Mouse (Mus musculus): ENCODE measurements around the gene Ankrd6. TPM values are rescaled to one million over a fixed set of nuclear protein-coding genes. Genes with fewer than 3 reads are reported as not detected.

The Ankrd6 gene
- polyA plus RNA-seq, 1 experiment from 2014 or later: 23.0 TPM

- Histone ChIP-seq H3K4me2 (replicated peaks) (peak overlapping the region; percentile 61), H3K9me3 (ENCODE audit: control insufficient read depth, low read length) (no peaks in the 10 kb centered on the region), H3K27ac (peak overlapping the region; percentile 83; the same call in 1 of the 2 replicates), H3K36me3 (replicated peaks; ENCODE audit: control insufficient read depth, insufficient read depth) (no peaks in the 10 kb centered on the region), H3K4me1 (replicated peaks; ENCODE audit: control insufficient read depth, insufficient read depth, low read length) (peaks cover 48% of the 10 kb centered on the region), H3K27me3 (ENCODE audit: control insufficient read depth, insufficient read depth, low read length) (no peaks in the 10 kb centered on the region), H3K4me3 (replicated peaks; ENCODE audit: low read length) (peak overlapping the region; percentile 36), H3K9ac (no peak overlapping the region)
- no peak for DNase-seq (ENCODE audit: low spot score)
- no peak for ATAC-seq (ENCODE audit: low FRiP score)
- WGBS: 66% methylated on average over 15 of the region's 15 CpGs
Observed at GRCm38 (mm10) chr4:32862011-32862750, 88.5 kb downstream of the Ankrd6 start.

- Histone ChIP-seq H3K27me3 (ENCODE audit: control insufficient read depth, insufficient read depth, low read length) (no peaks in the 10 kb centered on the region), H3K4me3 (replicated peaks; ENCODE audit: low read length) (no peak overlapping the region), H3K36me3 (replicated peaks; ENCODE audit: control insufficient read depth, insufficient read depth) (no peaks in the 10 kb centered on the region), H3K4me2 (replicated peaks) (peak overlapping the region; percentile 44), H3K9ac (peak overlapping the region; percentile 38; the same call in 1 of the 2 replicates), H3K9me3 (ENCODE audit: control insufficient read depth, low read length) (no peaks in the 10 kb centered on the region), H3K27ac (peak overlapping the region; percentile 75), H3K4me1 (replicated peaks; ENCODE audit: control insufficient read depth, insufficient read depth, low read length) (peaks cover 48% of the 10 kb centered on the region)
- ATAC-seq (ENCODE audit: low FRiP score) (peak; percentile 67), DNase-seq (ENCODE audit: low spot score) (peak; percentile 72)
- 21% methylated on average over 18 of the region's 18 CpGs for WGBS
Observed at GRCm38 (mm10) chr4:32860184-32860965, 90.3 kb downstream of the Ankrd6 start.

- WGBS: 79% methylated on average over 9 of the region's 9 CpGs
- H3K9ac ChIP-seq: no peak overlapping the region
- DNase-seq (ENCODE audit: low spot score): no peak
- no peak overlapping the region for H3K4me2 ChIP-seq (replicated peaks)
- no peak overlapping the region for H3K4me3 ChIP-seq (replicated peaks; ENCODE audit: low read length)
- H3K27me3 ChIP-seq (ENCODE audit: control insufficient read depth, insufficient read depth, low read length): no peaks in the 10 kb centered on the region
- no peak for ATAC-seq (ENCODE audit: low FRiP score)
- no peaks in the 10 kb centered on the region for H3K9me3 ChIP-seq (ENCODE audit: control insufficient read depth, low read length)
- H3K36me3 ChIP-seq (replicated peaks; ENCODE audit: control insufficient read depth, insufficient read depth): no peaks in the 10 kb centered on the region
- H3K4me1 ChIP-seq (replicated peaks; ENCODE audit: control insufficient read depth, insufficient read depth, low read length): peaks cover 21% of the 10 kb centered on the region
- H3K27ac ChIP-seq: no peak overlapping the region
Observed at GRCm38 (mm10) chr4:32855580-32855979, 95.1 kb downstream of the Ankrd6 start.

GRCm38 (mm10) chr4:32854956-32855355 lies 95.7 kb downstream of the Ankrd6 start:
- 94% methylated on average over 4 of the region's 4 CpGs for WGBS
- H3K36me3 ChIP-seq (replicated peaks; ENCODE audit: control insufficient read depth, insufficient read depth): no peaks in the 10 kb centered on the region
- no peaks in the 10 kb centered on the region for H3K9me3 ChIP-seq (ENCODE audit: control insufficient read depth, low read length)
- DNase-seq (ENCODE audit: low spot score): no peak
- no peaks in the 10 kb centered on the region for H3K27me3 ChIP-seq (ENCODE audit: control insufficient read depth, insufficient read depth, low read length)
- no peak overlapping the region for H3K27ac ChIP-seq
- no peak overlapping the region for H3K4me2 ChIP-seq (replicated peaks)
- peaks cover 16% of the 10 kb centered on the region; the same call in 1 of the 2 replicates for H3K4me1 ChIP-seq (replicated peaks; ENCODE audit: control insufficient read depth, insufficient read depth, low read length)
- H3K4me3 ChIP-seq (replicated peaks; ENCODE audit: low read length): no peak overlapping the region
- ATAC-seq (ENCODE audit: low FRiP score): no peak
- no peak overlapping the region for H3K9ac ChIP-seq

GRCm38 (mm10) chr4:32853609-32854188 lies 96.9 kb downstream of the Ankrd6 start:
- peak; percentile 51; the same call in 1 of the 2 replicates for ATAC-seq (ENCODE audit: low FRiP score)
- Histone ChIP-seq H3K27ac (no peak overlapping the region), H3K36me3 (replicated peaks; ENCODE audit: control insufficient read depth, insufficient read depth) (no peaks in the 10 kb centered on the region), H3K27me3 (ENCODE audit: control insufficient read depth, insufficient read depth, low read length) (no peaks in the 10 kb centered on the region), H3K4me3 (replicated peaks; ENCODE audit: low read length) (no peak overlapping the region), H3K4me1 (replicated peaks; ENCODE audit: control insufficient read depth, insufficient read depth, low read length) (peaks cover 13% of the 10 kb centered on the region; the same call in 1 of the 2 replicates), H3K4me2 (replicated peaks) (no peak overlapping the region), H3K9me3 (ENCODE audit: control insufficient read depth, low read length) (no peaks in the 10 kb centered on the region), H3K9ac (no peak overlapping the region)
- no peak for DNase-seq (ENCODE audit: low spot score)
- 79% methylated on average over 5 of the region's 5 CpGs for WGBS

- WGBS: 70% methylated on average over 6 of the region's 6 CpGs
- ATAC-seq (ENCODE audit: low FRiP score): peak; percentile 47; the same call in 1 of the 2 replicates
- Histone ChIP-seq H3K9me3 (ENCODE audit: control insufficient read depth, low read length) (no peaks in the 10 kb centered on the region), H3K4me1 (replicated peaks; ENCODE audit: control insufficient read depth, insufficient read depth, low read length) (peaks cover 13% of the 10 kb centered on the region; the same call in 1 of the 2 replicates), H3K4me3 (replicated peaks; ENCODE audit: low read length) (no peak overlapping the region), H3K27ac (0 out of 2 replicates have a peak overlapping the region, but pooled peaks have one; percentile 47), H3K27me3 (ENCODE audit: control insufficient read depth, insufficient read depth, low read length) (no peaks in the 10 kb centered on the region), H3K4me2 (replicated peaks) (no peak overlapping the region), H3K36me3 (replicated peaks; ENCODE audit: control insufficient read depth, insufficient read depth) (no peaks in the 10 kb centered on the region), H3K9ac (no peak overlapping the region)
- no peak for DNase-seq (ENCODE audit: low spot score)
Observed at GRCm38 (mm10) chr4:32852819-32853218, 97.8 kb downstream of the Ankrd6 start.

GRCm38 (mm10) chr4:32852294-32852693 lies 98.3 kb downstream of the Ankrd6 start:
- Histone ChIP-seq H3K27ac (peak overlapping the region; percentile 47; the same call in 1 of the 2 replicates), H3K4me1 (replicated peaks; ENCODE audit: control insufficient read depth, insufficient read depth, low read length) (peaks cover 13% of the 10 kb centered on the region; the same call in 1 of the 2 replicates), H3K4me3 (replicated peaks; ENCODE audit: low read length) (no peak overlapping the region), H3K9ac (no peak overlapping the region), H3K36me3 (replicated peaks; ENCODE audit: control insufficient read depth, insufficient read depth) (no peaks in the 10 kb centered on the region), H3K27me3 (ENCODE audit: control insufficient read depth, insufficient read depth, low read length) (no peaks in the 10 kb centered on the region), H3K4me2 (replicated peaks) (no peak overlapping the region), H3K9me3 (ENCODE audit: control insufficient read depth, low read length) (no peaks in the 10 kb centered on the region)
- no peak for DNase-seq (ENCODE audit: low spot score)
- WGBS: 54% methylated on average over 8 of the region's 8 CpGs
- peak; percentile 43; the same call in 1 of the 2 replicates for ATAC-seq (ENCODE audit: low FRiP score)

- Histone ChIP-seq H3K9me3 (ENCODE audit: control insufficient read depth, low read length) (no peaks in the 10 kb centered on the region), H3K4me3 (replicated peaks; ENCODE audit: low read length) (no peak overlapping the region), H3K4me2 (replicated peaks) (no peak overlapping the region), H3K36me3 (replicated peaks; ENCODE audit: control insufficient read depth, insufficient read depth) (no peaks in the 10 kb centered on the region), H3K27ac (no peak overlapping the region), H3K4me1 (replicated peaks; ENCODE audit: control insufficient read depth, insufficient read depth, low read length) (no peaks in the 10 kb centered on the region), H3K9ac (no peak overlapping the region), H3K27me3 (ENCODE audit: control insufficient read depth, insufficient read depth, low read length) (no peaks in the 10 kb centered on the region)
- 54% methylated on average over 3 of the region's 3 CpGs for WGBS
- ATAC-seq (ENCODE audit: low FRiP score) (no peak), DNase-seq (ENCODE audit: low spot score) (no peak)
Observed at GRCm38 (mm10) chr4:32838401-32838800, 112.2 kb downstream of the Ankrd6 start.

- Histone ChIP-seq H3K4me1 (replicated peaks; ENCODE audit: control insufficient read depth, insufficient read depth, low read length) (no peaks in the 10 kb centered on the region), H3K4me2 (replicated peaks) (no peak overlapping the region), H3K27ac (no peak overlapping the region), H3K9me3 (ENCODE audit: control insufficient read depth, low read length) (no peaks in the 10 kb centered on the region), H3K36me3 (replicated peaks; ENCODE audit: control insufficient read depth, insufficient read depth) (no peaks in the 10 kb centered on the region), H3K9ac (no peak overlapping the region), H3K27me3 (ENCODE audit: control insufficient read depth, insufficient read depth, low read length) (no peaks in the 10 kb centered on the region), H3K4me3 (replicated peaks; ENCODE audit: low read length) (no peak overlapping the region)
- DNase-seq (ENCODE audit: low spot score): no peak
- 89% methylated on average over 9 of the region's 9 CpGs for WGBS
- ATAC-seq (ENCODE audit: low FRiP score): no peak
Observed at GRCm38 (mm10) chr4:32836071-32836470, 114.6 kb downstream of the Ankrd6 start.
